Mouse (Mus musculus) heart, embryonic 13.5 days (tissue): ENCODE results near the gene Gm1043. TPM values are rescaled to one million over a fixed set of nuclear protein-coding genes. Genes with fewer than 3 reads are reported as not detected.

Experiments used
- ATAC-seq: fragments of 200-750 bp; cut with Nextera tagmentation; 2 replicates; pipeline ENCODE4 v1.8.0; 2017; ENCODE audit warnings: moderate TSS enrichment; ENCODE audit not compliant: insufficient number of reproducible peaks, low FRiP score, low TSS enrichment; ENCODE audit errors: extremely low read depth
- H3K27ac ChIP-seq: fragments of 300-500 bp; sonication (generic); replicated peaks from 2 replicates; pipeline ENCODE4 v1.5.1; 2015; ENCODE audit warnings: moderate library complexity, mild to moderate bottlenecking, inconsistent platforms
- H3K27me3 ChIP-seq: fragments of 300-500 bp; sonication (generic); replicated peaks from 2 replicates; pipeline ENCODE4 v1.6.1; 2015; ENCODE audit warnings: mild to moderate bottlenecking, inconsistent platforms
- H3K36me3 ChIP-seq: fragments of 300-500 bp; sonication (generic); 2 replicates; pipeline ENCODE4 v1.6.1; 2015; ENCODE audit warnings: mild to moderate bottlenecking, inconsistent platforms
- H3K4me1 ChIP-seq: fragments of 300-500 bp; sonication (generic); 2 replicates; pipeline ENCODE4 v1.6.1; 2015; ENCODE audit warnings: inconsistent platforms
- H3K4me2 ChIP-seq: fragments of 300-500 bp; sonication (generic); 2 replicates; pipeline ENCODE4 v1.6.1; 2015; ENCODE audit warnings: inconsistent platforms, mild to moderate bottlenecking, moderate library complexity
- H3K4me3 ChIP-seq: fragments of 300-500 bp; sonication (generic); 2 replicates; pipeline ENCODE4 v1.5.1; 2015; ENCODE audit warnings: moderate library complexity, mild to moderate bottlenecking, inconsistent platforms
- H3K9ac ChIP-seq: fragments of 300-500 bp; sonication (generic); 2 replicates; pipeline ENCODE4 v1.6.1; 2015; ENCODE audit warnings: inconsistent platforms, mild to moderate bottlenecking, moderate library complexity
- H3K9me3 ChIP-seq: fragments of 300-500 bp; sonication (generic); 2 replicates; pipeline ENCODE4 v1.6.1; 2016; ENCODE audit warnings: inconsistent platforms
- WGBS: fragments of 180-500 bp; shearing (Covaris S2); methylation state at CpG from one replicate; pipeline ENCODE4 v1.1.7; 2015; ENCODE audit warnings: mixed read lengths; 5-methylcytosine and 5-hydroxymethylcytosine counted together
- polyA plus RNA-seq: library from polyadenylated mRNA; unstranded; fragments of >200 nt; fragmentation: Nextera tagmentation; extraction: Ambion mirVana; gene quantifications from 2 replicates; pipeline ENCODE4 v1.2.1, GENCODE M21; 2015

The Gm1043 gene
- polyA plus RNA-seq, 1 experiment from 2014 or later: not detected

DNA sequence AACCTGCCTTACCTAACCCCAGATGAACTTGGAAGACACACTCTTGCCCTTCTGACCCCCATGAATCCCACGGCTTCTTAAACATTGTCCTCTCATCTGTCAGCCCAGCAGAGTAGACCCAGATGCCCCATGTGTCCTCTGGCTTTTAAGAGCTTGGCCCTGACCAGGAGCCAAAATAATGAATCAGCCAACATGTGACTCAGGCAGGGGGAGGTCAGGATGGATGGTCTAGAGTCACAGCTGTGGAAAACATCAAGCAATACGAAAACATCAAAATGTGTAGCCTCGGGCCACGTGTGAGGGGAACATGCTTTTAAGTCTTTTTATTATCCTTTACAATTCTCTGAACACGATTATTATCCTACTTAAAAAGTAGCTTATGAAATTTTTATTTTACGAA is 178.6 kb downstream of the Gm1043 start:
- no peak overlapping the region for H3K27ac ChIP-seq
- H3K4me1 ChIP-seq: no peaks in the 10 kb centered on the region
- no peak overlapping the region for H3K4me2 ChIP-seq
- H3K9ac ChIP-seq: no peak overlapping the region
- no peak overlapping the region for H3K4me3 ChIP-seq
- H3K27me3 ChIP-seq: no peaks in the 10 kb centered on the region
- WGBS: 58% methylated on average over 6 of the region's 6 CpGs
- no peak for ATAC-seq
- no peaks in the 10 kb centered on the region for H3K9me3 ChIP-seq
- H3K36me3 ChIP-seq: no peaks in the 10 kb centered on the region

Other genes starting within 250 kb of the Gm1043 start
- 0.09 TPM in 2 replicates for gene Ppp2r2c, start 216.9 kb upstream of the Gm1043 start, polyA plus RNA-seq
- 23.1 and 23.9 TPM in 2 replicates for gene Wfs1, start 96.2 kb upstream of the Gm1043 start, polyA plus RNA-seq
- 9.4 and 11.8 TPM in 2 replicates for gene Crmp1, start 156.6 kb downstream of the Gm1043 start, polyA plus RNA-seq